Mouse (Mus musculus) Patski (cell line): Measurements from ENCODE around the gene Scube3. TPM values are rescaled to one million over a fixed set of nuclear protein-coding genes. Genes with fewer than 3 reads are reported as not detected.
"Not testable (repeated sequence)": the region's sequence is repeated elsewhere in the genome, so short reads cannot be mapped to it uniquely, and the experiment has no call there.

Source experiments
- ATAC-seq: fragments of 100-300 bp; one replicate; pipeline ENCODE4 v1.8.0; 2021
- CTCF ChIA-PET: fragments of 350-600 bp; sonication (Branson Sonifier 250); formaldehyde crosslinking; loops from one replicate; lab custom pipeline; 2022; ENCODE audit warnings: inconsistent platforms; lab: Charles Lee
- POLR2A ChIA-PET: fragments of 350-600 bp; sonication (Branson Sonifier 250); formaldehyde crosslinking; loops from one replicate; lab custom pipeline; 2022; ENCODE audit warnings: antibody characterized with exemption, inconsistent platforms; lab: Charles Lee
- DNase-seq: peaks from one replicate; pipeline ENCODE4 v3.0.0-alpha.2; 2011; ENCODE audit warnings: low read depth, low spot score
- H3K27me3 ChIP-seq: fragments of 371-371 bp; one replicate; pipeline ENCODE4 v1.5.1; 2021
- CTCF ChIP-seq: fragments of 100-300 bp; IDR thresholded peaks from one replicate; pipeline ENCODE4 v1.5.1; 2021
- in situ Hi-C: fragments of 300-500 bp; cut with MboI; formaldehyde crosslinking; loops from 3 replicates; pipeline ENCODE4 v1.11.1; 2018; ENCODE audit warnings: low pct_unique_long_range_greater_than_20kb, mixed read lengths
- polyA plus RNA-seq: library from polyadenylated mRNA; unstranded; gene quantifications from one replicate; pipeline ENCODE4 v1.2.3, GENCODE M21; 2021

Gene Scube3
- polyA plus RNA-seq, 1 experiment from 2014 or later = 17.9 TPM

DNA sequence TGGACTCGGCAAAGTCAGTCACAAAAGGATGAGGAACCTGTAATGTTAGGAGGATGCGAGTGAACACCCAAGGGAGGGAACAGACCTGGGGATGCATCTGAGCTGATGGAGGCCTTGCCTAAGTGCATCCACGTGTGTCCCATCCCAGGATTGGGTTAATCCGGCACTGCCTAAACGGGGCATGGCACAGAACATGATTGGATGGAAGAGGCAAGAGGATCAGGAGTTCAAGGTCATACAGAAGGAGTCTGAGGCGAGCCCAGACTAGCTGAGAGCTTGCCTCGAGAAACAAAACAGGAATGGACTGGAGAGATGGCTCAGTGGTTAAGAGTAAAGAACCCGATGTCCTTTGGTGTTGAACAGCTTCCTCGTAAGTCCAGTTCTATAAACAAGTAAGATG, 70.5 kb downstream of the Scube3 start:
- ChIA-PET CTCF (interaction anchor here (0.8 to 2.4 kb wide), 4 partner anchors 10 to 20 kb away, joined by 3 to 7 read pairs (median 4); partner anchors contain the start of gene Ppard), POLR2A (interaction anchor here (1.2 kb wide), 1 partner anchor 21 kb away, joined by 3 read pairs; no protein-coding TSS in a partner anchor)
- in situ Hi-C loops = loop anchor here (10.0 to 25.0 kb wide), 2 partner anchors 172 to 325 kb away; partner anchors contain the start of genes Armc12 and Clpsl2
- H3K27me3 ChIP-seq = no peaks in the 10 kb centered on the region
- ATAC-seq (no peak), DNase-seq (no peak)
- TF ChIP-seq CTCF = no peak

DNA sequence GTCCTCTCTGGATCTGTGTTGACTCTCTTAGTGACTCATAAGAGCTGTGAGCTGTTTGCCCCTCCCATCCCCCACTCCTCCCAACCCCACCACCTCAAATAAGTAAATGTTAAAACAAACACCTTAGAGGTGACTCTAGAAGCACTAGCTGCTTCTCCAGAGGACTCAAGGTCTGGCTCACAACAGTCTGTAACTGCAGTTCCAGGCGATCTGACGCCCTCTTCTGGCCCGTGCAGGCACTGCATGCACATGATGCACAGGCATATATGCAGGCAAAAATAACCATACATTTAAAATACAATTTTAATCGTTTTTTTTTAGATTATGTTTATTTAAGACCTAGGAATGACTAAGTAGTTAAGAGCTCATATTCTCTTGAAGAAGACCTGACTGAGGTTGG, 71.3 kb downstream of the Scube3 start:
- in situ Hi-C loops = loop anchor here (10.0 to 25.0 kb wide), 2 partner anchors 172 to 324 kb away; partner anchors contain the start of genes Armc12 and Clpsl2
- DNase-seq (no peak), ATAC-seq (no peak)
- no peak for TF ChIP-seq CTCF
- no peaks in the 10 kb centered on the region for H3K27me3 ChIP-seq
- POLR2A ChIA-PET = no interaction called here
- CTCF ChIA-PET = interaction anchor here (0.8 to 2.4 kb wide), 4 partner anchors 9 to 20 kb away, joined by 3 to 7 read pairs (median 4); partner anchors contain the start of gene Ppard

DNA sequence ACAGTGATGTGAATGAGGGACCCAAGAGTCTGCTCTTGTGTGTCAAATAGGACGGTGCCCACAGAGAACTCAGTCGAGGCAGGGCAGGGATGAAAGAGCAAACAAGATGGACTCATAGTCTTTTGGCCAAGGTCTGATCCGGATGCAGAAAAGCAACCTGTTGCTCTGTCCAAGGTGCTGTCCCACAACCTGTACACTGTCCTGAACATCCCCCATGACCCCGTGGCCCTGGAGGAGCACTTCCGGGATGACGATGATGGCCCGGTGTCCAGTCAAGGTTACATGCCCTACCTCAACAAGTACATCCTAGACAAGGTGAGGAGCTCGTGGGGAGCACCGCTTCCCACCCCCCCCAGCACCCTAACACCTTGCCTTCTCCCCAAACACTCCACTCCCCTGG, 74.8 kb downstream of the Scube3 start:
- ChIA-PET CTCF (no interaction called here), POLR2A (no interaction called here)
- DNase-seq (no peak), ATAC-seq (no peak)
- TF ChIP-seq CTCF = no peak
- no peaks in the 10 kb centered on the region for H3K27me3 ChIP-seq
- in situ Hi-C loops = loop anchor here (10.0 to 25.0 kb wide), 2 partner anchors 168 to 321 kb away; partner anchors contain the start of genes Armc12 and Clpsl2

DNA sequence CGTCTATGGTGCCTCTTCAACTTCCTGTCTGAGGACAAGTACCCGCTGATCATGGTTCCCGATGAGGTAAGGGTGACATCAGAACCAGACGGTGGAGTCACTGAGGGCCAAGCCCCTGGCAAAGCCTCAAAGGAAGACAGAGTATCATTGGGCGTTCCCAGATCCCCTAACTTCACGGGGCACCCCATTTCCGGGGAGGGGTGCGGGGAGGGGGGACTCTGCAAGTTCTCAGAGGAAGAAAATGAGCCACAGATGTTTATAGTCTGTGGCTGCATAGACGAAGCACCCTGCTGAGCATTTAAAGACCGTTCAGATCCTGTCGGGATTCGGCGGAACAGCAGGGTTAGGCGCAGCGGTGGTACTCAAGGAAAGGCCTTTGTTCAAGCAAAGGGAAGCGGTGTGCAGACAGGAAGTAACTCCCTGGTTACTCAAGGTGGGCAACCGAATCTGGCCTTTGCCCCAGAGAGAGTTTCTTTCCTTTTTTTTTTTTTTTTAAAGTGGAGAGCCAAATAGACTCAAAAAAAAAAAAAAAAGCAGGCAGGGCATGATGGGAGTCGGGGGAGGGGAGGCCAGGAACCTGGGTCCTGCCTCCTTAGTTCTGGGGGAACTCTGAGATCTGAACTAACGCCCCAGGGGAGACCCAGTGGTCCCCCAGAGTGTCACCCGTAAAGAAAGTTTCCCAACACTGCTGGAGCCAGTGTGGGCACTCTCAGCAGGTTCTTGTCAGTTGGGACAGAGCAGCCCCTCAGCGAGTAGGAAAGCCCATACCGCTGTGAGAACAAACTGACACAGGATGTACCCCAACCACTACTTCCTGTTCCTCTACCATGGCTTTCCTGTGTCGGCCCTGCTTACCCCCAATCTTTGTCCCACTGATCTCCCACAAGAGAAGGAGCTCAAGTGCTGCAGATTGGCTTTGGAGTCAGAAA, 76.0 kb downstream of the Scube3 start:
- no peak for TF ChIP-seq CTCF
- DNase-seq (no peak), ATAC-seq (no peak)
- ChIA-PET CTCF (no interaction called here), POLR2A (no interaction called here)
- in situ Hi-C loops = loop anchor here (10.0 to 25.0 kb wide), 2 partner anchors 167 to 319 kb away; partner anchors contain the start of genes Armc12 and Clpsl2
- no peaks in the 10 kb centered on the region for H3K27me3 ChIP-seq

DNA sequence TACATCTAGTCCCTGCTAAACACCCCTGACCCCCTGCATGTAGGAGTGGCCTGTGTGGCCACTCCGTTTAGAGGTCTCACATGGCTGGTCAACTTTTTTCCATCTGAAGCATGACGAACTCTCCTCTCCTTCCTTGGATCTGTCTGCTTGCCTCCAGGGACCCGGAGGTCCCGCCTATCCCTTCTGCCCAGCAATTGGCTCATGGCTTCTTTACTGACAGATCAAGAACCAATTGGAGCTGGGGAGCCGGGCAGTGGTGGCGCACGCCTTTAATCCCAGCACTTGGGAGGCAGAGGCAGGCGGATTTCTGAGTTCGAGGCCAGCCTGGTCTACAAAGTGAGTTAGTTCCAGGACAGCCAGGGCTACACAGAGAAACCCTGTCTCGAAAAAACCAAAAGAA, 80.5 kb downstream of the Scube3 start:
- ATAC-seq, H3K27me3 ChIP-seq, DNase-seq, POLR2A ChIA-PET: not testable (repeated sequence)
- in situ Hi-C loops = loop anchor here (25.0 kb wide), 1 partner anchor 315 kb away; the partner anchor contains the start of genes Armc12 and Clpsl2
- CTCF ChIA-PET = interaction anchor here (1.4 to 1.8 kb wide), 2 partner anchors 9 to 19 kb away, joined by 4 to 6 read pairs; no protein-coding TSS in a partner anchor

DNA sequence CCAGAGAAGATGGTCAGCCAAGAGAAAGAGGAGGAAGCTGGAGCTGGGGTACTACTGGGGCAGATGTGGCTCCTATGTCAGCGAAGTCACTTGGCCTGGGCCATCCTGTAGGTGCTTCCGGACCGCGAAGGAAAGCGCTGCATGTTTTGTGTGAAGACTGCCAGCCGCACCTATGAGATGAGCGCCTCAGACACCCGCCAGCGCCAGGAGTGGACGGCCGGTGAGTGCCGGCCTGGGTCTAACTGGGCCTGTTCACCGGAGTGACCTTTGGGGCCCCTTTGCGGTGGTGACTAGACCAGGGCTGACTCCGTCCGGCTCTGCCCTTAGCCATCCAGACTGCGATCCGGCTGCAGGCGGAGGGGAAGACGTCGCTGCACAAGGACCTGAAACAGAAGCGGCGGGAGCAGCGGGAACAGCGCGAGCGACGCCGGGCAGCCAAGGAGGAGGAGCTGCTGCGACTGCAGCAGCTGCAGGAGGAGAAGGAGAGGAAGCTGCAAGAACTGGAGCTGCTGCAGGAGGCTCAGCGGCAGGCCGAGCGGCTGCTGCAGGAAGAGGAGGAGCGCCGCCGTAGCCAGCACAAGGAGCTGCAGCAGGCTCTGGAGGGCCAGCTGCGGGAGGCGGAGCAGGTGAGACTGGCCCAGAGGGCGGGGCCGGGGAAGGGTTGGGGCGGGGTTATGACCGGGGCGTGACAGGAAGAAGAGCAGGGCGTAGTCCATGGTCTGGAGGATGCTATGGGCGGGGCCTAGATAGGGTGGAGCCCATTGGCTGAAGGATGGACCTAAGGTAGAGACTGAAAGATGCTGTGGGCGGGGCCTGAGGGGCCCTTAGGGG, 81.8 kb downstream of the Scube3 start:
- POLR2A ChIA-PET = interaction anchor here (0.6 to 1.1 kb wide), 2 partner anchors 89 to 312 kb away, joined by 5 read pairs; partner anchors contain the start of gene Fance
- H3K27me3 ChIP-seq = no peaks in the 10 kb centered on the region
- in situ Hi-C loops = loop anchor here (25.0 kb wide), 1 partner anchor 314 kb away; the partner anchor contains the start of genes Armc12 and Clpsl2
- CTCF ChIA-PET = interaction anchor here (1.5 to 5.0 kb wide), 3 partner anchors 11 to 86 kb away, joined by 3 to 64 read pairs (median 6); no protein-coding TSS in a partner anchor
- ATAC-seq = peak; percentile 63
- no peak for DNase-seq
- TF ChIP-seq CTCF = no peak

Other genes with a start within 250 kb of the Scube3 start
- 15.3 TPM for gene Anks1, start 232.8 kb upstream of the Scube3 start, polyA plus RNA-seq
- gene Taf11, start 232.3 kb upstream of the Scube3 start, polyA plus RNA-seq = 48.0 TPM
- gene Tcp11, start 61.5 kb upstream of the Scube3 start, polyA plus RNA-seq = 0.05 TPM
- gene Zfp523, start 35.0 kb downstream of the Scube3 start, polyA plus RNA-seq = 65.9 TPM
- 1.4 TPM for gene Def6, start 65.6 kb downstream of the Scube3 start, polyA plus RNA-seq
- gene Ppard, start 90.6 kb downstream of the Scube3 start, polyA plus RNA-seq = 30.9 TPM
- gene Fance, start 171.4 kb downstream of the Scube3 start, polyA plus RNA-seq = 44.9 TPM
- 554 TPM for gene Rpl10a, start 186.3 kb downstream of the Scube3 start, polyA plus RNA-seq
- 45.2 TPM for gene Tead3, start 208.7 kb downstream of the Scube3 start, polyA plus RNA-seq
- gene Tulp1, start 223.1 kb downstream of the Scube3 start, polyA plus RNA-seq = not detected